Mouse (Mus musculus): ENCODE measurements around the gene Ppm1l.

DNA sequence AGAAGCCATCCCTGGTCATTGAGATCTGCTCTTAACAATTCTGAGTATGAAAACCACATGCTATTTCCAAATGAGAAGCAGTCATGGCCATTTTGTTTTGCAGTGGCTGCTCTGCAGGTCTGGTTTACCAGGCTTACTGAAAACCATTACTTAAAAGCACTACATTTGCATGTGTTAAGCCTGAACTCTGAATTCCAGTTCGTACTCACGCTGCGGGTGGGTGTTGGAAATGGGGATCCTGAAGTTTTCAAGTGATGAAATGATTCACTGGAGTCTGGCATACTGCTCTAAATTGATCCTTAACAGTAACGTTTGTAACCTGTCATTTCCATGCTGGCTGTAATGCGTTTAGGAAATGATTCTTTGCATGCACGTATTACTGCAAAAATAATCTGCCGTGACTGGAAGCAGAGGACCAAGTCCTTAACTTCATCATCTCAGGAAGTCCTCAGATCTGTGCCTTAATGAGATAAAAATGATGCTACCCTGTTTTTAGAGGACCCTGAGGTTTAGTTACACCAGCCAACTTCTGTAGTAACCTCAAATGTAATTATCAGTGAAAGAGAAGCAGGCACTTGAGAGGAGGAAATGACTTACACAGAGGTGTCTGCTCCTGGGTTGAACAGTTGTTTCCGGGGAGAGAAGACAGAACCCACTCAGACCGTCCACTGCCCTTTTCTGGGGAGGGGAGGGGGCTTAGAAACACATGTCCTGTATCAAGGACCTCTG lies 151.8 kb downstream of the Ppm1l start:
- TF ChIP-seq CTCF (IDR thresholded peaks at IDR 0.05; ENCODE audit: borderline replicate concordance, extremely low read depth, insufficient read depth, insufficient read length), result no peak
- no peak for TF ChIP-seq POLR2A (IDR thresholded peaks at IDR 0.05; ENCODE audit: borderline replicate concordance, extremely low read depth, insufficient read depth, insufficient read length, poor library complexity, severe bottlenecking)

Measured in brain, embryonic 14.5 days (tissue).